Mouse (Mus musculus): ENCODE measurements around the gene Tut7.

DNA sequence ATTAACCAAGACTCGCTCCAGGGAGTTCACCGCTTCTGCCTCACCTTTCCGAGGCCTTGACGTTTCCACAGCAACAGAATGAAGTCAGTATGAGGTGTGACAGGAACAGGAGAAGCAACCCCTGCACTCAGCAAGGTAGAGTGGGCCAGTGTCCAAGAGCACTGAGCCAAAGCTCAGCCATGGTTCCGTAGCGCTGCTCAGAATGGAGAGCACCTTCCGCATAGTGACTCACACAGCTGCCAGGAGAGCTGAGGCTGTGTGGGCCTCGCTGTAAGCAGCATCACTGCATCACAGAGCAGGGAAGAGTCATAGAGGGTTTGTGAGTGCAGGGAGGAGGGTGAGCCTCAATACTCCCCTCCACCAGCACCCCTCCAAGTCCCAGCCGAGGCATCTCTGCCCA is 76.2 kb downstream of the Tut7 start, which contains the start of gene 1700014D04Rik:
- no peak for TF ChIP-seq CTCF (IDR thresholded peaks at IDR 0.05; ENCODE audit: low read depth)
- TF ChIP-seq EP300 (IDR thresholded peaks at IDR 0.05; ENCODE audit: low read depth): no peak

Measured in liver, embryonic 14.5 days (tissue).